ENCODE assay signal across 8 mouse cellular contexts in the genomic region with DNA sequence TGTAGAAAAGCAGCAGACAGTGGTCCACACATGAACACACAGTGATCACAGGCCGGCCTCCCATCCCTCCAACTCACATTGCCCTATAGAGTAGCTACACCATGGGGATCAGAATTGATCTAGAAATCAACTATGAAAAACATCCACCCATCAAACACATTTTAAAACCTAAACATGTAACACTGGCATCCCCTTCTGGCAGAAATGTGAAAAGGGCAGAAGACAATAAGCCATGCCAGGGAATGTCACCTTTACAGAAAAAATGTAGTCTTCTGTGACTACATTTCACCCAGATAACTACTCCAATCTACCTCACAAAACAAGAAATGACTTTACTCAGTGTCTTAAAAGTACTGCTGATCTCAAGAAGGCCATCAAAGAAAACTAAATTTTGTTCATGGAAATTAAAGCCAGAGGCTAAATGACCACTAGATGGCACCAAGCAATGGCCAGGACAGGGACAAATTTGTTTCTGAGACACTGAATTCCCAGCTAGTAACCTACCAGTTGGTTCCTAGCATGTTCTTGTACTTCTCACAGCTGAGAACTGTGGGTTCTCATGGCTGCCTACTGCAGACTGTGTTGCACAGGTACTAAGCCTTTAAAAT.
DNase-seq lines count a peak whose midpoint lies in the region; ATAC-seq and TF ChIP-seq lines count a peak whose summit lies in the region.
"Had no signal": no experiment of that assay in that cellular context is flagged by ENCODE, and none has a peak within 500 bp of the region (broad histone marks: within the 10 kb centered on the region; RNA-seq: fewer than 3 reads in every experiment).

No protein-coding gene starts in this region.

- no peak overlapping the region for H3K27ac ChIP-seq in kidney, adult 2 months (ENCODE audit: insufficient read depth, low read depth, low read length)
- H3K27ac ChIP-seq in kidney, embryonic 14.5 days (ENCODE audit: low read depth, low read length): no peak overlapping the region
- H3K27ac ChIP-seq in CH12.LX (ENCODE audit: insufficient read depth, low read depth): no peak overlapping the region
- H3K27ac ChIP-seq: neural tube, embryonic 13.5 days had no signal

- H3K9me3 ChIP-seq in kidney, embryonic 14.5 days (ENCODE audit: control insufficient read depth, low read length): no peaks in the 10 kb centered on the region
- H3K9me3 ChIP-seq in CH12.LX (replicated peaks; ENCODE audit: low read length): peaks cover 9% of the 10 kb centered on the region

- TF ChIP-seq CTCF in kidney, adult 2 months (conservative IDR thresholded peaks at IDR 0.05; ENCODE audit: insufficient read depth, insufficient read length, low read depth, low read length): peak; percentile 34
- TF ChIP-seq CTCF in CH12.LX (conservative IDR thresholded peaks at IDR 0.05 in 1 of 2, IDR thresholded peaks at IDR 0.05 in 1 of 2; ENCODE audit: low read depth in 2 of 2, low read length in 2 of 2) (peak; percentile 76 to 87), Patski (IDR thresholded peaks at IDR 0.05) (peak; percentile 85)
- peak; percentile 31; the same call in 1 of the 2 replicates for TF ChIP-seq CTCF in lung, adult 2 months (IDR thresholded peaks at IDR 0.05; ENCODE audit: insufficient read depth, low read length)

- TF ChIP-seq POLR2A in kidney, adult 2 months (IDR thresholded peaks at IDR 0.05; ENCODE audit: low read depth, low read length): no peak
- TF ChIP-seq POLR2A in CH12.LX (IDR thresholded peaks at IDR 0.05; ENCODE audit: low read depth, low read length): no peak
- no peak for TF ChIP-seq POLR2A in lung, adult 2 months (IDR thresholded peaks at IDR 0.05; ENCODE audit: borderline replicate concordance, extremely low read depth, low read depth, low read length)

- no peaks in the 10 kb centered on the region for H3K27me3 ChIP-seq in kidney, adult 2 months (replicated peaks; ENCODE audit: control insufficient read depth, insufficient read depth, low read length)
- no peaks in the 10 kb centered on the region for H3K27me3 ChIP-seq in kidney, embryonic 14.5 days (ENCODE audit: control insufficient read depth, insufficient read depth, low read length)
- H3K27me3 ChIP-seq in CH12.LX (replicated peaks) (no peaks in the 10 kb centered on the region), Patski (no peaks in the 10 kb centered on the region)
- H3K27me3 ChIP-seq: neural tube, embryonic 13.5 days had no signal

- no peaks in the 10 kb centered on the region for H3K79me2 ChIP-seq in CH12.LX (replicated peaks; ENCODE audit: control insufficient read depth, extremely low read depth, insufficient read depth, poor library complexity, severe bottlenecking)

- ATAC-seq in kidney, embryonic 14.5 days (ENCODE audit: low FRiP score, low TSS enrichment): no peak
- peak; percentile 51 for ATAC-seq in Patski

- DNase-seq in kidney, adult 2 months: peak; percentile 57
- DNase-seq in CH12.LX (ENCODE audit: extremely low read depth) (peak; percentile 37), Patski (ENCODE audit: low read depth, low spot score) (no peak)
- DNase-seq in lung, adult 2 months: no peak
- DNase-seq in thymus, postnatal 4 days: no peak
- DNase-seq in ovary, postnatal 14 days (ENCODE audit: low spot score): no peak

- POLR2A ChIA-PET in Patski (lab: Charles Lee): no interaction called here

- CTCF ChIA-PET in Patski (lab: Charles Lee): interaction anchor here (0.7 to 3.5 kb wide), 23 partner anchors 9 to 127 kb away, joined by 3 to 25 read pairs (median 4); no protein-coding TSS in a partner anchor

- dilution Hi-C loops in CH12.LX (cut with MboI; ENCODE audit: extremely low pct_ligation_motif_present, extremely low pct_unique_long_range_greater_than_20kb, low sequenced_read_pairs): no loop called here

- in situ Hi-C loops in CH12.LX (cut with MboI; ENCODE audit: low pct_ligation_motif_present, low pct_unique_long_range_greater_than_20kb, low sequenced_read_pairs): loop anchor here (5.0 kb wide), 1 partner anchor 92 kb away; no protein-coding TSS in a partner anchor
- in situ Hi-C loops in Patski (cut with MboI; ENCODE audit: low pct_unique_long_range_greater_than_20kb): loop anchor here (5.0 kb wide), 1 partner anchor 92 kb away; no protein-coding TSS in a partner anchor

- no peak for TF ChIP-seq EP300 in CH12.LX (IDR thresholded peaks at IDR 0.05; ENCODE audit: low read length)

- peak; percentile 68 for TF ChIP-seq RAD21 in CH12.LX (IDR thresholded peaks at IDR 0.05; ENCODE audit: low read depth, low read length)

- no peak overlapping the region for H3K4me2 ChIP-seq in kidney, embryonic 14.5 days (replicated peaks; ENCODE audit: low read depth, low read length)
- no peak overlapping the region for H3K4me2 ChIP-seq in CH12.LX (ENCODE audit: insufficient read depth, low read depth, poor library complexity, severe bottlenecking)
- H3K4me2 ChIP-seq: neural tube, embryonic 13.5 days had no signal

- no peaks in the 10 kb centered on the region for H3K36me3 ChIP-seq in kidney, adult 2 months (ENCODE audit: control insufficient read depth, insufficient read depth, low read length)
- H3K36me3 ChIP-seq in kidney, embryonic 14.5 days (ENCODE audit: control insufficient read depth, insufficient read depth, low read length): no peaks in the 10 kb centered on the region
- H3K36me3 ChIP-seq in CH12.LX (replicated peaks in 1 of 2; ENCODE audit: control insufficient read depth in 1 of 2, insufficient read depth in 1 of 2, low read length in 1 of 2): peaks cover 4 to 12% of the 10 kb centered on the region in 2 experiments

- no peak overlapping the region for H3K4me3 ChIP-seq in kidney, adult 2 months (ENCODE audit: insufficient read depth, low read depth, low read length)
- H3K4me3 ChIP-seq in kidney, embryonic 14.5 days (ENCODE audit: low read length): no peak overlapping the region
- no peak overlapping the region for H3K4me3 ChIP-seq in CH12.LX (replicated peaks in 1 of 3; ENCODE audit: low read depth in 2 of 3, low read length in 2 of 3, poor library complexity in 1 of 3)
- H3K4me3 ChIP-seq in lung, adult 2 months (replicated peaks; ENCODE audit: extremely low read depth, low read depth, low read length): no peak overlapping the region
- H3K4me3 ChIP-seq: neural tube, embryonic 13.5 days had no signal

- 0 out of 2 replicates have a peak, but pooled peaks cover 2% of the 10 kb centered on the region for H3K4me1 ChIP-seq in kidney, adult 2 months (ENCODE audit: control insufficient read depth, insufficient read depth, low read length)
- no peaks in the 10 kb centered on the region for H3K4me1 ChIP-seq in kidney, embryonic 14.5 days (ENCODE audit: control insufficient read depth, insufficient read depth, low read length)
- no peaks in the 10 kb centered on the region for H3K4me1 ChIP-seq in CH12.LX (ENCODE audit: control insufficient read depth in 1 of 2, insufficient read depth in 2 of 2)
- H3K4me1 ChIP-seq in lung, adult 2 months (ENCODE audit: control insufficient read depth, insufficient read depth, low read length): no peaks in the 10 kb centered on the region; the same call in 1 of the 2 replicates
- H3K4me1 ChIP-seq: neural tube, embryonic 13.5 days had no signal

- 92% methylated on average over 1 of the region's 1 CpGs for WGBS in kidney, adult 2 months
- WGBS in kidney, embryonic 14.5 days: 92% methylated on average over 1 of the region's 1 CpGs
- WGBS in lung, adult 2 months: 100% methylated on average over 1 of the region's 1 CpGs

- H3K9ac ChIP-seq in kidney, embryonic 14.5 days (ENCODE audit: low read depth, low read length): no peak overlapping the region
- H3K9ac ChIP-seq in CH12.LX (ENCODE audit: insufficient read depth, low read depth): no peak overlapping the region
- H3K9ac ChIP-seq: neural tube, embryonic 13.5 days had no signal

TF ChIP-seq in CH12.LX, 34 proteins besides CTCF, POLR2A, EP300 and RAD21:
- no peak for TF ChIP-seq JUND (conservative IDR thresholded peaks at IDR 0.05; ENCODE audit: low read depth, low read length)
- no peak for TF ChIP-seq KAT2A (IDR thresholded peaks at IDR 0.05; ENCODE audit: insufficient replicate concordance, low read length)
- TF ChIP-seq GABPA (IDR thresholded peaks at IDR 0.05; ENCODE audit: insufficient replicate concordance, low read depth, low read length): no peak
- TF ChIP-seq ZNF384 (IDR thresholded peaks at IDR 0.05; ENCODE audit: low read depth, low read length): peak; percentile 21; the same call in 1 of the 2 replicates
- TF ChIP-seq NELFE (IDR thresholded peaks at IDR 0.05; ENCODE audit: low read depth, low read length): no peak; the same call in 1 of the 2 replicates
- TF ChIP-seq ZC3H11A (IDR thresholded peaks at IDR 0.05; ENCODE audit: low read depth, low read length): peak; percentile 68
- TF ChIP-seq SMC3 (IDR thresholded peaks at IDR 0.05; ENCODE audit: low read depth, low read length): peak; percentile 70
- 0 out of 2 replicates have a peak, but pooled peaks have one; percentile 35 for TF ChIP-seq MAX (IDR thresholded peaks at IDR 0.05; ENCODE audit: low read length)

Comparison
In these comparisons a context has a peak if more than half of its experiments do, and no peak if none do; other contexts are left out.
1. DNase-seq: peak in kidney, adult 2 months (single experiment) and CH12.LX (single experiment); none in Patski (single experiment), lung, adult 2 months (single experiment), thymus, postnatal 4 days (single experiment) and ovary, postnatal 14 days (single experiment).
2. CTCF ChIP-seq: peak in every context shown above with its lines; median percentile 85 in Patski; 82 in CH12.LX; 34 in kidney, adult 2 months; 31 in lung, adult 2 months.